Mouse (Mus musculus) testis, adult 10 weeks (tissue): ENCODE data around the gene Ddx20. TPM values are rescaled to one million over a fixed set of nuclear protein-coding genes. Genes with fewer than 3 reads are reported as not detected.

Source experiments
- polyA plus RNA-seq: library from polyadenylated mRNA; stranded (reverse); fragments of 350-450 nt; fragmentation: Illumina TruSeq; extraction: RNeasy Lipid Tissue Mini Kit (QIAGEN cat#74804); gene quantifications from one replicate; pipeline ENCODE4 v1.2.3, GENCODE M21; 2014; ENCODE audit warnings: low read depth, low replicate concordance

The Ddx20 gene
- polyA plus RNA-seq: 443 TPM

GRCm38 (mm10) chr3:105687324-105688060 lies at the start of gene Ddx20:
TSS of gene Ddx20 (minus strand) at chr3:105687574.

GRCm38 (mm10) chr3:105704031-105705008 lies 16.9 kb upstream of the Ddx20 start, which contains the start of gene Inka2:
TSS of gene Inka2 (plus strand) at chr3:105704599.

Other genes with a start within 250 kb of the Ddx20 start
- 7.4 TPM for gene Kcnd3, start 235.2 kb downstream of the Ddx20 start, polyA plus RNA-seq
- gene Inka2, start 17.0 kb upstream of the Ddx20 start, polyA plus RNA-seq: 0.15 TPM
- 70.0 TPM for gene Rap1a, start 113.8 kb upstream of the Ddx20 start, polyA plus RNA-seq
- gene Adora3, start 183.3 kb upstream of the Ddx20 start, polyA plus RNA-seq: 14.7 TPM
- gene Tmigd3, start 183.3 kb upstream of the Ddx20 start, polyA plus RNA-seq: 209 TPM
- gene I830077J02Rik, start 245.1 kb upstream of the Ddx20 start, polyA plus RNA-seq: 0.66 TPM